Mouse (Mus musculus): ENCODE data around the gene Zbtb16.

Gene Zbtb16

DNA sequence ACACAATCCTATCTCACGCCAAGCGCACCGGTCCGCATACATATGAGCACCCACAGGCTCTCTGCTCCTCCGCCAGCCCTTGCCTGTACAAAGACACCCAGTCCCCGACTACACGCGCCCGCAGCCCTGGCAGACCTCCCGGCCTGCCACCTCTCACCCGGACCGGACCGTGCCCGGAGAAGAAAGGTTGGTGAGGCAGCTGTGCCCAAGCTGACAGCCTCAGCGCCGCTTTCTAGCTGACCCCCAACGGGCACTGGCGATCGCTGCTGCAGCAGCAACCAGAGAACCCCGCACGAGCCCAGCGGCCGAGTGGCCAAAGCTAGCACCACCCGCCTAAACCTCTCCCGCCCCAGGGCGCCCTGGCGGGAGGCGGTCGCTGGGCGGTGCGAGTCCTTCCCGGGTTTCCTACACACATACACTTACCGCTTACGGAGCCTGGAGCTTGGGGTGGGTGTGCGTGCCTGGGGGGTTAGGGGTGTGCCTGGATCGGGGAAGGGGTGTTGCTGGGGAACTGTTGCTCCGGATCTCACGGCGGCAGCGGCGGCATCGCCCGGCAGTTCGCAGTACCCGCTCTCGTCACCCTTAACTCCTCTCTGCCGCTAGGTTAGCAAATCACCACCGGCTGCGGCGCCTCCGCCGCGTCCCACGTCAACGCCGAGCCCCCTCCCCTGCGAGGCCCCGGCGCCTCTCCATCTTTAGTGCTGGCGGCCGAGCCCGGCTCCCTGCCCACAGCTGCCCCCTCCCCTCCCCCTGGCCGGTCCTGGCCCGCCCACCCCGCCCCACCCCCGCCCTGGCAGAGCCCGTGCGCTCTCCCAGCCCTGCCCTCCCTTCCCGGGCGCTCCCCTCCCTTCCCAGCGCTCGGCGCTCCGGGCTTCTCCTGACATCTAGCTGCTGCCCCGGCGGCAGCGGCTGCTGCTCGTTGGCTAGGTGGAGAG, at the start of gene Zbtb16:
Gene Zbtb16 (minus strand): TSS at position 592 of the 935 bp plus-strand sequence.
- peak; percentile 89 to 96 for DNase-seq (ENCODE audit: inconsistent age in 2 of 2, low spot score in 1 of 2)

DNA sequence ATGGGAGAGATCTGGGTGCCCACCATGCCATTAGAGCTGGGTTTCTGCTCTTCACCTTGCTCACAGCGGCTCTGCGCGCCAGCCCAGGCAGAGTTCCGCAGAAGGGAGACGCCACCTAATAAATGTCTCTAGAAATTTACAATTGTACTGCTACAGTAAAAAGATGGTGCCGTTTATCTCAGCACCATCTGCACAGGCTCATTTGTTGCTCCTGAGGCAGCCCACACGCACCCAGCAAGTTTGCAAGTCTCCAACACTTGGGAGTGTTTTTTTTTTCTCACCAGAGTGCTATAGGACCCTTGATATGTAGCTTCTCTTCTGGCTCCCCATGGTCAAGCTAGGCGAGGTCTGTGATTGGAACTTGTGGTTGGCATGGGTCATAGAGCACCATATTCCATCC, 36.9 kb upstream of the Zbtb16 start:
- no peak for DNase-seq (ENCODE audit: inconsistent age in 2 of 2, low spot score in 1 of 2)

- no peak for DNase-seq (ENCODE audit: inconsistent age in 2 of 2, low spot score in 1 of 2)
These were observed 30.6 kb upstream of the Zbtb16 start for GRCm38 (mm10) chr9:48866523-48867121.

DNA sequence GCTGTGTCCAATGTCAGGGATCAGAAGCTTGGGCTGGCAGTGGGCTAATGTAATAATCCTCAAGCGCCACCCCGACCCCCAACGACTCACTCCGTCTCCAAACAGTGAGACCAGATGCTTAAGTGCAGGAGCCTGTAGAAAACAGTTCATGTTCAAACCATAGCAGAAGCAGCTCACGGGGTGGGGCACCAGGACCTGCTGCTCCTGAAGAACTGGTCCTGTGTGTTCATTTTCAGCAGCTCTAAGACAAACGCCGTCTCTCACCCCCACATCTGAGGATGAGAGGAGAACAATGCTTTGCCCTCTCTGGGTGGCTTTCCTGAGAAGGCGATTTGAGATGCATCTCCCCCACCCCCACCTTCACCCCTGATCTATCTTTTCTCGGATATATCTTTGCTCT, 29.2 kb upstream of the Zbtb16 start:
- DNase-seq (ENCODE audit: inconsistent age in 2 of 2, low spot score in 1 of 2), result no peak

GRCm38 (mm10) chr9:48861481-48861880, 25.5 kb upstream of the Zbtb16 start:
- no peak for DNase-seq (ENCODE audit: inconsistent age in 2 of 2, low spot score in 1 of 2)

DNA sequence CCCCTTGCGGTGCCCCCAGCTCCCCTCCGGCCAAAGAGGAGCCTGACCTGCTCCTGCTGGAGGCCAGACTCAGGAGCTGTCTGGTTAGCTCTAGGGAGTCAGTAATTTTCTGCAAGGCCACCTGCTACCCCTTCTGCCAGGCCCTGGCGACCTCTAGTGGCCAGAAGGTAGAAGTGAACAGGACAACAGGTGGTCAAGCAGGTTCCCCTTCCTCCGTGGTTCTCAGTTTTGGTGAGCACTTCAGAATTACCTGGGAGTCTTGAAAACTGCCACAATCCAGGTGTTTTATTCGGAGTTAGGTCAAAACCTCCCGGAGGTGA, 24.5 kb upstream of the Zbtb16 start:
- peak; percentile 78 to 92 for DNase-seq (ENCODE audit: inconsistent age in 2 of 2, low spot score in 1 of 2)

GRCm38 (mm10) chr9:48859828-48860525, 24.0 kb upstream of the Zbtb16 start:
- no peak for DNase-seq (ENCODE audit: inconsistent age in 2 of 2, low spot score in 1 of 2)

DNA sequence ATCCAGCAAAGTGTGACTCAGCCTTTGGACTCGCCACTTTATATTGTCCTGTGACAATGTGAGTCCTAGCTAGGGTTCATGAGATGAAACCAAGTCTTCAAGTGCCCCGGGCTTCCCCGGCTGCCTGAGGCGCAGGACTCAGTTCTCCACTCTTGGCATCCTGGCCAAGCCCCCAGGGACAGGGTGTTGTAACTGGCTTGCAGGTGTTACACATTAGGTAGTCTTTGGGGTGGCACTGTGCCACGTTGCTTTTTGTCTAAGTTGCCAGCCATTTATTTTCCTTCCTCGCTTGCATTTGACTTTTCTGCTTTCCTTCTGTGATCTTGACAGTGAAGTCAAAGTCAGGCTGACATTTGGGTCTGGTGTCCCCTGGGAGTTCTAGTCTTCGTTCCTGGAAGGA, 21.9 kb upstream of the Zbtb16 start:
- DNase-seq (ENCODE audit: inconsistent age in 2 of 2, low spot score in 1 of 2), result peak in 1 of 2 experiments; percentile 53

GRCm38 (mm10) chr9:48856240-48856639, 20.2 kb upstream of the Zbtb16 start:
- DNase-seq (ENCODE audit: inconsistent age in 2 of 2, low spot score in 1 of 2), result peak in 1 of 2 experiments; percentile 33

- DNase-seq (ENCODE audit: inconsistent age in 2 of 2, low spot score in 1 of 2), result no peak
These were observed 13.5 kb upstream of the Zbtb16 start for GRCm38 (mm10) chr9:48849531-48849930.

DNA sequence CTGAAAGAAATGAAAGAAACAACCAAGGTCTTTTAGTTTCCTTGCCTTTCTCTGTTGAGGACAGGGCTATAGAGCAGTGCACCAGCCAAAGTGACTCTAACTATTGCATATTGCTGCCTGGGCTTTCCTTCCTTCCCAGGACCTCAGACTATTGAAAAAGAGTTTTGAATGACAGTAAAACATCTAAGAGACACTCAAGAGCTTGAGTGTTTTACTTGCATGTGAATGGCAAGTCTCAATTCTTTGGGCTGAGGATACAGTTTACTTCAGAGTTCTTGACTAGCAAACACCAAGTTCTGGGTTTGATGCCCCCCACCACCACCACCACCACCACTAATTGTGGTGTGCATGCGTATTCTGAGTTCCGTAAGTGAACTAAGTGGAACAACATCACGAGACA, 3.5 kb upstream of the Zbtb16 start:
- no peak for DNase-seq (ENCODE audit: inconsistent age in 2 of 2, low spot score in 1 of 2)

DNA sequence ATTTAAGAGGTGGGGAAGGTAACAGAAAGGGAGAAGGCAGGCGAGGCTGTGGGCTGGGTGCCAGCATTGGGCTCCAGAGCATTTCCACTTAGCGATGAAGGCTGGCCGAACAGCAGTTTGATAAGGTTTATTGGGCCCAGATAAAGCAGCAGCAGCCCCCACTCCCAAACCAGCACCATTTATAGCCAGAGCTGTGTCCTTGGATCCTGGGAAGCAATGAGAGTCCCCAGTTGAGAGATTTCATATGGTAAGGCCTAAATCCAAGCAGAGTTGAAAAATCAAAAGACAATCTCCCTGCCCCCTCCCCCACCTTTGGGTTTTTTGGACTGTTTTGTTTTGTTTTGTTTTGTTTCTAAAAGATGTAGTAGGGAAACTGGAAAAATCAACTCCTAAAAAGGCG, 2.3 kb upstream of the Zbtb16 start:
- DNase-seq (ENCODE audit: inconsistent age in 2 of 2, low spot score in 1 of 2), result peak in 1 of 2 experiments; percentile 41

GRCm38 (mm10) chr9:48837181-48837580, 1.2 kb upstream of the Zbtb16 start:
- DNase-seq (ENCODE audit: inconsistent age in 2 of 2, low spot score in 1 of 2), result peak in 1 of 2 experiments; percentile 53

GRCm38 (mm10) chr9:48836566-48836930, 526 bp upstream of the Zbtb16 start:
- DNase-seq (ENCODE audit: inconsistent age in 2 of 2, low spot score in 1 of 2), result no peak

- peak; percentile 62 to 88 for DNase-seq (ENCODE audit: inconsistent age in 2 of 2, low spot score in 1 of 2)
These were observed 1.2 kb downstream of the Zbtb16 start for GRCm38 (mm10) chr9:48834541-48835411.

DNA sequence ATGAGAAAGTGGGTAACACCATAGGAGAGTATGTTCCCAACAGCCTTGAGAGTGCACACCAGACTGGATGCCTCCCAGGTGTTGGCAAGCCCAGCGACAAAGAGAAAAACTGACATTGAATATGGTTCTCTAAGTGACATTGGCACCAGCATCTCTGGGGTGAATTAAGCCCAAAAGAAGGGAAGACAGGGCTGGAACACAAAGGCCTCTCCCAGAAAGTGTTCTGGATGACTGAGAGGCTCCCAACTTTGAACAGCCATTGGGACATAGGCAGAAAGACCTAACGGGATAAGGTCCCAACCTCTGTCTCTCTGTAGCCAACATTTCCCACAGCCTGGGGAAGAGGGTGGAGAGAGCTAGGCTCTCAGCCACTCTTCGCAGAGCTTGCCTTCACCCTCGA, 2.0 kb downstream of the Zbtb16 start:
- DNase-seq (ENCODE audit: inconsistent age in 2 of 2, low spot score in 1 of 2), result peak in 1 of 2 experiments; percentile 43

GRCm38 (mm10) chr9:48833493-48833892, 2.5 kb downstream of the Zbtb16 start:
- DNase-seq (ENCODE audit: inconsistent age in 2 of 2, low spot score in 1 of 2), result no peak

GRCm38 (mm10) chr9:48832473-48833100, 3.4 kb downstream of the Zbtb16 start:
- peak in 1 of 2 experiments; percentile 32 for DNase-seq (ENCODE audit: inconsistent age in 2 of 2, low spot score in 1 of 2)

GRCm38 (mm10) chr9:48831560-48832460, 4.2 kb downstream of the Zbtb16 start:
- DNase-seq (ENCODE audit: inconsistent age in 2 of 2, low spot score in 1 of 2), result no peak
